Mouse (Mus musculus): ENCODE measurements around the gene Zbtb20. TPM values are rescaled to one million over a fixed set of nuclear protein-coding genes. Genes with fewer than 3 reads are reported as not detected.

The Zbtb20 gene
- polyA plus RNA-seq, 1 experiment from 2014 or later: 32.5 TPM

GRCm38 (mm10) chr16:43253746-43254145 lies 378.1 kb downstream of the Zbtb20 start:
- DNase-seq (ENCODE audit: low spot score): no peak
- WGBS: 76% methylated on average over 4 of the region's 4 CpGs
- no peak overlapping the region for H3K27ac ChIP-seq
- no peaks in the 10 kb centered on the region for H3K27me3 ChIP-seq (ENCODE audit: insufficient read depth, poor library complexity, severe bottlenecking)
- H3K36me3 ChIP-seq: no peaks in the 10 kb centered on the region
- peaks cover 4% of the 10 kb centered on the region; the same call in 1 of the 2 replicates for H3K4me1 ChIP-seq
- H3K4me3 ChIP-seq: no peak overlapping the region
- no peaks in the 10 kb centered on the region for H3K9me3 ChIP-seq

- Histone ChIP-seq H3K9me3 (no peaks in the 10 kb centered on the region), H3K4me1 (peaks cover 4% of the 10 kb centered on the region; the same call in 1 of the 2 replicates), H3K36me3 (no peaks in the 10 kb centered on the region), H3K4me3 (no peak overlapping the region), H3K27ac (no peak overlapping the region), H3K27me3 (ENCODE audit: insufficient read depth, poor library complexity, severe bottlenecking) (no peaks in the 10 kb centered on the region)
- WGBS: 89% methylated on average over 3 of the region's 3 CpGs
- no peak for DNase-seq (ENCODE audit: low spot score)
Observed at GRCm38 (mm10) chr16:43256191-43256899, 380.7 kb downstream of the Zbtb20 start.

GRCm38 (mm10) chr16:43256900-43257281 lies 381.2 kb downstream of the Zbtb20 start:
- no peaks in the 10 kb centered on the region for H3K36me3 ChIP-seq
- WGBS: 84% methylated on average over 1 of the region's 1 CpGs
- peaks cover 4% of the 10 kb centered on the region; the same call in 1 of the 2 replicates for H3K4me1 ChIP-seq
- H3K9me3 ChIP-seq: no peaks in the 10 kb centered on the region
- no peak for DNase-seq (ENCODE audit: low spot score)
- no peak overlapping the region for H3K27ac ChIP-seq
- no peaks in the 10 kb centered on the region for H3K27me3 ChIP-seq (ENCODE audit: insufficient read depth, poor library complexity, severe bottlenecking)
- H3K4me3 ChIP-seq: no peak overlapping the region

- Histone ChIP-seq H3K9me3 (no peaks in the 10 kb centered on the region), H3K36me3 (no peaks in the 10 kb centered on the region), H3K4me1 (peaks cover 4% of the 10 kb centered on the region; the same call in 1 of the 2 replicates), H3K27ac (no peak overlapping the region), H3K27me3 (ENCODE audit: insufficient read depth, poor library complexity, severe bottlenecking) (no peaks in the 10 kb centered on the region), H3K4me3 (no peak overlapping the region)
- DNase-seq (ENCODE audit: low spot score): no peak
- WGBS: 67% methylated on average over 1 of the region's 1 CpGs
Observed at GRCm38 (mm10) chr16:43259466-43259865, 383.8 kb downstream of the Zbtb20 start.

- no peak for DNase-seq (ENCODE audit: low spot score)
- H3K4me1 ChIP-seq: peaks cover 4% of the 10 kb centered on the region; the same call in 1 of the 2 replicates
- no peaks in the 10 kb centered on the region for H3K27me3 ChIP-seq (ENCODE audit: insufficient read depth, poor library complexity, severe bottlenecking)
- H3K4me3 ChIP-seq: no peak overlapping the region
- H3K27ac ChIP-seq: no peak overlapping the region
- 68% methylated on average over 2 of the region's 2 CpGs for WGBS
- H3K36me3 ChIP-seq: no peaks in the 10 kb centered on the region
- H3K9me3 ChIP-seq: no peaks in the 10 kb centered on the region
Observed at GRCm38 (mm10) chr16:43260862-43261261, 385.2 kb downstream of the Zbtb20 start.

GRCm38 (mm10) chr16:43274057-43274595 lies 398.4 kb downstream of the Zbtb20 start:
- H3K9me3 ChIP-seq: no peaks in the 10 kb centered on the region
- WGBS: 19% methylated on average over 2 of the region's 2 CpGs
- no peaks in the 10 kb centered on the region for H3K27me3 ChIP-seq (ENCODE audit: insufficient read depth, poor library complexity, severe bottlenecking)
- no peaks in the 10 kb centered on the region for H3K36me3 ChIP-seq
- no peak overlapping the region for H3K4me3 ChIP-seq
- no peak for DNase-seq (ENCODE audit: low spot score)
- H3K4me1 ChIP-seq: peaks cover 9% of the 10 kb centered on the region
- H3K27ac ChIP-seq: 0 out of 2 replicates have a peak overlapping the region, but pooled peaks have one; percentile 17

- WGBS: 90% methylated on average over 4 of the region's 4 CpGs
- peaks cover 9% of the 10 kb centered on the region for H3K4me1 ChIP-seq
- DNase-seq (ENCODE audit: low spot score): no peak
- H3K27me3 ChIP-seq (ENCODE audit: insufficient read depth, poor library complexity, severe bottlenecking): no peaks in the 10 kb centered on the region
- H3K36me3 ChIP-seq: no peaks in the 10 kb centered on the region
- no peak overlapping the region for H3K4me3 ChIP-seq
- no peaks in the 10 kb centered on the region for H3K9me3 ChIP-seq
- H3K27ac ChIP-seq: no peak overlapping the region
Observed at GRCm38 (mm10) chr16:43276764-43277163, 401.1 kb downstream of the Zbtb20 start.

- Histone ChIP-seq H3K27ac (no peak overlapping the region), H3K4me1 (0 out of 2 replicates have a peak, but pooled peaks cover 3% of the 10 kb centered on the region), H3K36me3 (no peaks in the 10 kb centered on the region), H3K9me3 (no peaks in the 10 kb centered on the region), H3K27me3 (ENCODE audit: insufficient read depth, poor library complexity, severe bottlenecking) (no peaks in the 10 kb centered on the region), H3K4me3 (no peak overlapping the region)
- no peak for DNase-seq (ENCODE audit: low spot score)
- 88% methylated on average over 1 of the region's 1 CpGs for WGBS
Observed at GRCm38 (mm10) chr16:43286319-43286718, 410.6 kb downstream of the Zbtb20 start.

GRCm38 (mm10) chr16:43286783-43287383 lies 411.2 kb downstream of the Zbtb20 start:
- Histone ChIP-seq H3K27ac (no peak overlapping the region), H3K4me1 (0 out of 2 replicates have a peak, but pooled peaks cover 3% of the 10 kb centered on the region), H3K27me3 (ENCODE audit: insufficient read depth, poor library complexity, severe bottlenecking) (no peaks in the 10 kb centered on the region), H3K9me3 (no peaks in the 10 kb centered on the region), H3K36me3 (no peaks in the 10 kb centered on the region), H3K4me3 (no peak overlapping the region)
- WGBS: 33% methylated on average over 1 of the region's 1 CpGs
- no peak for DNase-seq (ENCODE audit: low spot score)

GRCm38 (mm10) chr16:43291423-43291822 lies 415.7 kb downstream of the Zbtb20 start:
- no peaks in the 10 kb centered on the region for H3K27me3 ChIP-seq (ENCODE audit: insufficient read depth, poor library complexity, severe bottlenecking)
- H3K9me3 ChIP-seq: no peaks in the 10 kb centered on the region
- DNase-seq (ENCODE audit: low spot score): no peak
- 66% methylated on average over 3 of the region's 3 CpGs for WGBS
- 0 out of 2 replicates have a peak, but pooled peaks cover 3% of the 10 kb centered on the region for H3K4me1 ChIP-seq
- no peak overlapping the region for H3K4me3 ChIP-seq
- H3K27ac ChIP-seq: no peak overlapping the region
- no peaks in the 10 kb centered on the region for H3K36me3 ChIP-seq

- WGBS: 86% methylated on average over 5 of the region's 5 CpGs
Observed at GRCm38 (mm10) chr16:43297953-43298596, 422.4 kb downstream of the Zbtb20 start.

GRCm38 (mm10) chr16:43300420-43300819 lies 424.7 kb downstream of the Zbtb20 start:
- no peak for DNase-seq (ENCODE audit: low spot score)
- Histone ChIP-seq H3K4me3 (no peak overlapping the region), H3K27me3 (ENCODE audit: insufficient read depth, poor library complexity, severe bottlenecking) (no peaks in the 10 kb centered on the region), H3K36me3 (no peaks in the 10 kb centered on the region), H3K9me3 (no peaks in the 10 kb centered on the region), H3K27ac (no peak overlapping the region), H3K4me1 (peaks cover 18% of the 10 kb centered on the region)
- WGBS: 86% methylated on average over 3 of the region's 3 CpGs

More at GRCm38 (mm10) chr16:43297953-43298596, 422.4 kb downstream of the Zbtb20 start:
- no peaks in the 10 kb centered on the region for H3K36me3 ChIP-seq
- peaks cover 10% of the 10 kb centered on the region for H3K4me1 ChIP-seq
- no peaks in the 10 kb centered on the region for H3K27me3 ChIP-seq (ENCODE audit: insufficient read depth, poor library complexity, severe bottlenecking)
- no peak overlapping the region for H3K4me3 ChIP-seq
- no peaks in the 10 kb centered on the region for H3K9me3 ChIP-seq
- no peak for DNase-seq (ENCODE audit: low spot score)
- H3K27ac ChIP-seq: no peak overlapping the region

GRCm38 (mm10) chr16:43302171-43302570 lies 426.5 kb downstream of the Zbtb20 start:
- peaks cover 18% of the 10 kb centered on the region for H3K4me1 ChIP-seq
- WGBS: 89% methylated on average over 2 of the region's 2 CpGs
- no peak overlapping the region for H3K4me3 ChIP-seq
- H3K36me3 ChIP-seq: no peaks in the 10 kb centered on the region
- no peaks in the 10 kb centered on the region for H3K9me3 ChIP-seq
- H3K27ac ChIP-seq: no peak overlapping the region
- no peak for DNase-seq (ENCODE audit: low spot score)
- no peaks in the 10 kb centered on the region for H3K27me3 ChIP-seq (ENCODE audit: insufficient read depth, poor library complexity, severe bottlenecking)
